Mouse (Mus musculus) bone marrow macrophage, adult 2 months (primary cell): ENCODE measurements at regions not wholly inside any gene's neighbourhood (a gene's known extent, or its start where the extent isn't known, plus 50 kb on each side); places are given as distances from the start of the nearest gene placed in this dataset.
A peak's percentile ranks its signal among the peaks of the same experiment; 100 is the strongest.

ENCODE experiments used
- CTCF ChIP-seq: IDR thresholded peaks from 2 replicates; pipeline ENCODE4 v1.5.1; 2012; ENCODE audit warnings: low read depth, mild to moderate bottlenecking, low read length, moderate library complexity
- POLR2A ChIP-seq: IDR thresholded peaks from 2 replicates; pipeline ENCODE4 v1.6.1; 2012; ENCODE audit warnings: mild to moderate bottlenecking, low read depth, low read length, borderline replicate concordance

- TF ChIP-seq CTCF (peak; percentile 84), POLR2A (no peak)
Measured at GRCm38 (mm10) chr17:74134976-74135375, 87.3 kb upstream of the Srd5a2 start.
